Mouse (Mus musculus) CH12.LX (cell line): ENCODE data around the gene Ncf2. TPM values are rescaled to one million over a fixed set of nuclear protein-coding genes. Genes with fewer than 3 reads are reported as not detected.
A peak's percentile ranks its signal among the peaks of the same experiment; 100 is the strongest.

Source experiments
- DNase-seq: peaks from one replicate; pipeline ENCODE4 v3.0.0-alpha.2; 2013; ENCODE audit errors: extremely low read depth
- H3K27ac ChIP-seq: 2 replicates; pipeline ENCODE4 v1.5.1; 2012; ENCODE audit warnings: low read depth, mild to moderate bottlenecking, control low read depth, moderate library complexity; ENCODE audit not compliant: insufficient read depth
- H3K27me3 ChIP-seq: replicated peaks from 2 replicates; pipeline ENCODE3; 2012; ENCODE audit warnings: inconsistent platforms
- H3K36me3 ChIP-seq, 2 experiments: replicated peaks in 1 of 2; 2 replicates each; pipeline versions ENCODE3 to v1.6.1; 2012; ENCODE audit warnings: inconsistent platforms in 1 of 2, low read length in 1 of 2, mild to moderate bottlenecking in 1 of 2, mixed read lengths in 1 of 2, moderate library complexity in 1 of 2; ENCODE audit not compliant: control insufficient read depth in 1 of 2, insufficient read depth in 1 of 2
- H3K4me1 ChIP-seq, 2 experiments: 2 replicates each; pipeline ENCODE4 v1.6.1; 2012; ENCODE audit warnings: inconsistent platforms in 1 of 2, moderate library complexity in 1 of 2; ENCODE audit not compliant: insufficient read depth in 2 of 2, control insufficient read depth in 1 of 2
- H3K4me2 ChIP-seq: 2 replicates; pipeline ENCODE4 v1.6.1; 2012; ENCODE audit warnings: low read depth, mild to moderate bottlenecking, control low read depth; ENCODE audit not compliant: poor library complexity, insufficient read depth, severe bottlenecking
- H3K4me3 ChIP-seq, 3 experiments: fragments of 150-350 bp in 1 of 3; sonication (generic) in 1 of 3; replicated peaks in 1 of 3; 2 replicates each; pipeline versions ENCODE3 to v1.5.1; 2011 to 2012; ENCODE audit warnings: low read depth in 2 of 3, low read length in 2 of 3, mild to moderate bottlenecking in 2 of 3, moderate library complexity in 2 of 3, control low read depth in 1 of 3, improper control_type of control experiment in 1 of 3, inconsistent platforms in 1 of 3, mixed read lengths in 1 of 3; ENCODE audit not compliant: poor library complexity in 1 of 3
- H3K79me2 ChIP-seq: replicated peaks from 2 replicates; pipeline ENCODE4 v1.6.1; 2012; ENCODE audit warnings: mild to moderate bottlenecking, moderate library complexity; ENCODE audit not compliant: control insufficient read depth, poor library complexity, insufficient read depth, severe bottlenecking; ENCODE audit errors: extremely low read depth
- H3K9ac ChIP-seq: 2 replicates; pipeline ENCODE4 v1.6.1; 2012; ENCODE audit warnings: low read depth, mild to moderate bottlenecking, control low read depth, moderate library complexity; ENCODE audit not compliant: insufficient read depth
- H3K9me3 ChIP-seq: replicated peaks from 2 replicates; pipeline ENCODE3; 2012; ENCODE audit warnings: low read length, inconsistent platforms, mixed read lengths
- BHLHE40 ChIP-seq: IDR thresholded peaks from 2 replicates; pipeline ENCODE4 v1.6.1; 2011; ENCODE audit warnings: mild to moderate bottlenecking, low read depth, low read length, improper control_type of control experiment
- CHD1 ChIP-seq: IDR thresholded peaks from 2 replicates; pipeline ENCODE4 v1.6.1; 2012; ENCODE audit warnings: low read depth, low read length, improper control_type of control experiment, inconsistent platforms
- CHD2 ChIP-seq: IDR thresholded peaks from 2 replicates; pipeline ENCODE4 v1.6.1; 2011; ENCODE audit warnings: low read length, improper control_type of control experiment
- ELF1 ChIP-seq: IDR thresholded peaks from 2 replicates; pipeline ENCODE4 v1.6.1; 2014; ENCODE audit warnings: low read depth, mild to moderate bottlenecking, inconsistent platforms, low read length, improper control_type of control experiment
- ETS1 ChIP-seq: conservative IDR thresholded peaks from 2 replicates; pipeline ENCODE4 v1.6.1; 2012; ENCODE audit warnings: low read depth, mild to moderate bottlenecking, inconsistent platforms, low read length, improper control_type of control experiment, moderate library complexity
- GABPA ChIP-seq: IDR thresholded peaks from 2 replicates; pipeline ENCODE4 v1.6.1; 2012; ENCODE audit warnings: low read depth, low read length, improper control_type of control experiment, inconsistent platforms; ENCODE audit not compliant: insufficient replicate concordance
- HCFC1 ChIP-seq: IDR thresholded peaks from 2 replicates; pipeline ENCODE4 v1.6.1; 2012; ENCODE audit warnings: low read depth, mild to moderate bottlenecking, inconsistent platforms, low read length, improper control_type of control experiment
- IRF4 ChIP-seq: IDR thresholded peaks from 2 replicates; pipeline ENCODE4 v1.6.1; 2014; ENCODE audit warnings: low read depth, mild to moderate bottlenecking, inconsistent platforms, low read length, improper control_type of control experiment
- JUN ChIP-seq: IDR thresholded peaks from 2 replicates; pipeline ENCODE4 v1.6.1; 2011; ENCODE audit warnings: low read depth, mild to moderate bottlenecking, low read length, improper control_type of control experiment, moderate library complexity; ENCODE audit not compliant: insufficient read depth
- MAX ChIP-seq: IDR thresholded peaks from 2 replicates; pipeline ENCODE4 v1.6.1; 2011; ENCODE audit warnings: low read length, improper control_type of control experiment
- MAZ ChIP-seq: IDR thresholded peaks from 2 replicates; pipeline ENCODE4 v1.6.1; 2012; ENCODE audit warnings: low read depth, mild to moderate bottlenecking, inconsistent platforms, low read length, improper control_type of control experiment, moderate library complexity
- MEF2A ChIP-seq: IDR thresholded peaks from 2 replicates; pipeline ENCODE4 v1.6.1; 2014; ENCODE audit warnings: low read depth, mild to moderate bottlenecking, inconsistent platforms, low read length, improper control_type of control experiment, borderline replicate concordance
- MXI1 ChIP-seq: IDR thresholded peaks from 2 replicates; pipeline ENCODE4 v1.6.1; 2011; ENCODE audit warnings: mild to moderate bottlenecking, low read depth, low read length, improper control_type of control experiment
- MYC ChIP-seq: IDR thresholded peaks from 2 replicates; pipeline ENCODE4 v1.6.1; 2011; ENCODE audit warnings: low read depth, mild to moderate bottlenecking, improper control_type of control experiment, low read length
- NELFE ChIP-seq: IDR thresholded peaks from 2 replicates; pipeline ENCODE4 v1.6.1; 2011; ENCODE audit warnings: low read depth, low read length, improper control_type of control experiment
- PAX5 ChIP-seq: IDR thresholded peaks from 2 replicates; pipeline ENCODE4 v1.6.1; 2012; ENCODE audit warnings: low read length, inconsistent platforms, mixed read lengths
- POLR2A ChIP-seq: IDR thresholded peaks from 2 replicates; pipeline ENCODE4 v1.6.1; 2011; ENCODE audit warnings: low read depth, mild to moderate bottlenecking, improper control_type of control experiment, low read length
- RCOR1 ChIP-seq: conservative IDR thresholded peaks from 2 replicates; pipeline ENCODE4 v1.6.1; 2012; ENCODE audit warnings: low read depth, mild to moderate bottlenecking, inconsistent platforms, low read length, improper control_type of control experiment
- SIN3A ChIP-seq: IDR thresholded peaks from 2 replicates; pipeline ENCODE4 v1.6.1; 2012; ENCODE audit warnings: low read length, improper control_type of control experiment, inconsistent platforms
- SMC3 ChIP-seq: IDR thresholded peaks from 2 replicates; pipeline ENCODE4 v1.6.1; 2011; ENCODE audit warnings: low read depth, low read length, improper control_type of control experiment
- TBP ChIP-seq: conservative IDR thresholded peaks from 2 replicates; pipeline ENCODE4 v1.6.1; 2011; ENCODE audit warnings: low read depth, low read length, improper control_type of control experiment
- TCF12 ChIP-seq: IDR thresholded peaks from 2 replicates; pipeline ENCODE4 v1.6.1; 2014; ENCODE audit warnings: low read depth, mild to moderate bottlenecking, inconsistent platforms, low read length, improper control_type of control experiment
- USF1 ChIP-seq: IDR thresholded peaks from 2 replicates; pipeline ENCODE4 v1.6.1; 2014; ENCODE audit warnings: low read depth, mild to moderate bottlenecking, inconsistent platforms, low read length, improper control_type of control experiment
- ZC3H11A ChIP-seq: IDR thresholded peaks from 2 replicates; pipeline ENCODE4 v1.6.1; 2012; ENCODE audit warnings: low read depth, mild to moderate bottlenecking, inconsistent platforms, low read length, improper control_type of control experiment
- ZKSCAN1 ChIP-seq: IDR thresholded peaks from 2 replicates; pipeline ENCODE4 v1.6.1; 2012; ENCODE audit warnings: low read depth, inconsistent platforms, low read length, improper control_type of control experiment, borderline replicate concordance
- dilution Hi-C: fragments of 300-500 bp; cut with MboI; formaldehyde crosslinking; loops from 2 replicates; pipeline ENCODE4 v1.14.3; 2020; ENCODE audit warnings: low sequenced_read_pairs; ENCODE audit not compliant: extremely low pct_unique_long_range_greater_than_20kb, extremely low pct_ligation_motif_present
- in situ Hi-C: fragments of 300-500 bp; cut with MboI; formaldehyde crosslinking; loops from 3 replicates; pipeline ENCODE4 v1.14.3; 2019; ENCODE audit warnings: low sequenced_read_pairs, low pct_ligation_motif_present, low pct_unique_long_range_greater_than_20kb, mixed read lengths
- polyA plus RNA-seq: library from polyadenylated mRNA; unstranded; fragments of >175 nt; gene quantifications from 2 replicates; pipeline ENCODE4 v1.2.1, GENCODE M21; 2012; ENCODE audit warnings: low read depth; ENCODE audit not compliant: insufficient read length
- total RNA-seq, 2 experiments: library from RNA; depleted of rRNA; stranded (reverse); fragments of 300-350 nt in 1 of 2; fragments of >200 nt in 1 of 2; gene quantifications; 2 replicates each; pipeline ENCODE4 v1.2.3; 2012 to 2014

The Ncf2 gene
- total and polyA plus RNA-seq, 3 experiments: 82.6 to 89.9 (median 89.2) TPM

DNA sequence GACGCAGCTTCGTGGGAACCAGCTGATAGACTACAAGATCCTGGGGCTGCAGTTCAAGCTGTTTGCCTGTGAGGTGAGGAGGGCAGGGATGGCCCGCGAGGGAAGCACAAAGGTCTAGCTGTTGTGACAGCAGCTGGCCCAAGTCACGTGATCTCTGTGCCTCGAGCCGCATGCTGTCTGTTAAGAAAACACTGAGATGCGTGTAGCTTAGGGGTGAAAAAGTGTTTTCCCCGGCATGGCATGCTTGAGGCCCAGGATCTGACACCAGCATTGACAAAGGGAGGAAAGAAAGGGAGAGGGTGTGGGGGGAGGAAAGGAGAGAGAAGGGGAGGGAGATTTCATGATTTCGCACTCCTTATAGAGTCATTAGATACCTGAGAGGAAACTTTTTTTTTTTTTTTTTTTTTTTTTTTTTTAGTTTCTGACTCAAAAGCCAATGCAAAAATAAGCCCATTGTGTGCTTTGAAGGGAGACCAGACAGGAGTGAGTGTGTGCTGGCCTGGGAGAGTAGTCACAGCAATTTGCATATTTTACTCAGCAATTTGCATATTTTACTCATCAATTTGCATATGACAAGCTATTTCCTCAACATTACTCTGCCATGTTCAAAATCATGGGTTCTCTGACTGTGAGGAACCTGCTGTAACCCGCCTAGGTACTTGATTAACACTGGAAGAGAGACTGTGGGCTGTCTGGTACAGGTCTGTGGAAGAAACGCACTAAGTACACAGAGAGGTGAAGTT is 17.2 kb downstream of the Ncf2 start (continued):
- no peak; the same call in 1 of the 2 replicates for TF ChIP-seq MEF2A
- no peak; the same call in 1 of the 2 replicates for TF ChIP-seq MYC
- peak; percentile 14; the same call in 1 of the 2 replicates for TF ChIP-seq IRF4
- TF ChIP-seq SMC3: no peak
- TF ChIP-seq JUN: peak; percentile 42; the same call in 1 of the 2 replicates
- TF ChIP-seq ZKSCAN1: no peak
- peak; percentile 72; the same call in 1 of the 2 replicates for TF ChIP-seq ETS1
- TF ChIP-seq MAZ: no peak
- no peak; the same call in 1 of the 2 replicates for TF ChIP-seq HCFC1
- no peak for TF ChIP-seq ZC3H11A
- TF ChIP-seq TCF12: peak; percentile 13; the same call in 1 of the 2 replicates
- peak; percentile 76 for TF ChIP-seq USF1
- no peak for TF ChIP-seq CHD1
- TF ChIP-seq, all 38 proteins: peak for 14

DNA sequence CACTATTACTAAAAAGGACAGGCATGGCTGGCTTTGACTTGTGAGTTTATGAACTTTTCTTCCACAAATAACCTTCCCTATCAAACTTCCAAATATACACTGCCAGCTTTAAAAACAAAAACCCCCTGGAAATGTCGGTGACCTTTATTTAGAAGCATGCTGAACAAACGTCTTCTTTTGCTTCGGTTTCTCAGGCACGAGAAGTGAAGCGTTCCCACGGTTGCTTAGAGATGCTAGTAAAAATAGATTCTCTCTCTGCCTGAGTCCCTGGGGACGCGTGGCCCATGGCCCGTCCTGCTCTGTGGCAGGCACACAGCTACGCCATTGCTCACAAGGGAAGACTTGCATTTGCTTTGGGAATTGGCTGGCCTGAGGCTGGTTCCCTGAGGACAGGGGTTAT is 17.8 kb downstream of the Ncf2 start:
- peak; percentile 70 for TF ChIP-seq BHLHE40
- 0 out of 2 replicates have a peak, but pooled peaks have one; percentile 12 for TF ChIP-seq MYC
- no peak for TF ChIP-seq TBP
- no peak for TF ChIP-seq GABPA
- TF ChIP-seq MAX: 0 out of 2 replicates have a peak, but pooled peaks have one; percentile 16
- TF ChIP-seq ZKSCAN1: no peak
- TF ChIP-seq ELF1: peak; percentile 6; the same call in 1 of the 2 replicates
- no peak for TF ChIP-seq HCFC1
- no peak for TF ChIP-seq PAX5
- peak; percentile 38; the same call in 1 of the 2 replicates for TF ChIP-seq NELFE
- peak; percentile 50 for TF ChIP-seq ETS1
- peak; percentile 71 for TF ChIP-seq MXI1
- 0 out of 2 replicates have a peak, but pooled peaks have one; percentile 1 for TF ChIP-seq POLR2A
- 0 out of 2 replicates have a peak, but pooled peaks have one; percentile 20 for TF ChIP-seq CHD2
- TF ChIP-seq MEF2A: peak; percentile 95
- TF ChIP-seq SIN3A: peak; percentile 79
- no peak for TF ChIP-seq RCOR1
- in situ Hi-C loops: no loop called here
- dilution Hi-C loops: no loop called here
- peak; percentile 87 for DNase-seq
- Histone ChIP-seq H3K36me3 (peaks cover 61 to 86% of the 10 kb centered on the region in 2 experiments), H3K4me2 (peak overlapping the region; percentile 33), H3K27me3 (no peaks in the 10 kb centered on the region), H3K9me3 (peaks cover 3% of the 10 kb centered on the region), H3K79me2 (peaks cover 3% of the 10 kb centered on the region), H3K9ac (peak overlapping the region; percentile 2), H3K27ac (peak overlapping the region; percentile 96), H3K4me1 (peaks cover 22 to 66% of the 10 kb centered on the region in 2 experiments), H3K4me3 (no peak overlapping the region)
